Mouse (Mus musculus): ENCODE data around the gene Arpin. TPM values are rescaled to one million over a fixed set of nuclear protein-coding genes. Genes with fewer than 3 reads are reported as not detected.
A peak's percentile ranks its signal among the peaks of the same experiment; 100 is the strongest.

Arpin gene
- 16.5 and 16.8 TPM in 2 replicates for polyA plus RNA-seq (2015; fragmentation: Nextera tagmentation; extraction: Ambion mirVana)

DNA sequence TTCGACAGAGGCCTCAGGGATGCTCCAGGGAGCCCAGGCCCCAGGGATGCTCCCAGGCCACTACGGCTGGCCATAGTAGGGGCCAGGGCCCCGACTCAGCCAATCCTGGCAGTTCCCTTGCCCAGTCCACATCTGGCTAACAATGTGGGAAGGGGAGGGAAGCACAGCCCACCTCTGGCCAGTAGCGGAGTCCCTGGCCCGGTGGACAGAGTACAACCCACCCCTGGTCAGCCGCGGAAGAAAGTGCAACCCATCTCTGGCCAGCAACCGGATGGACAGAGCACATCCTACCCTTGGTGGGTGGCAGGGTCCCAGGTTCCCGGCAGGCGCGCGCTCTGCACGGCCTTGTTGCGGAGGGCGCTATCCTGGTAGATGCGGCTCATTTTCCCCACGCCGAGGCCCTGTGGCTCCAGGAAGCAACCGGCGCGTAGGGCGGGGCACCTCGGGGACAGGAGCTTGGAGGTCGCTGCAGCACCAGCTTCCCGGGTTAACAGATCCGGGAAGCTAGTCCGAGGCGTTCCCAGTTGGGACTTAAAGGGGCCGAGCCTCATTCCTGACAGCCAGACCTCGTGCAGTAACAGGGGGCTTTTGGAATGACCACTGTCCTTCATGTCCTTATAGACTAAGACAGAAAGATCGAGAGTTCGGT, at the start of gene Arpin:
Gene Arpin (minus strand): TSS at position 498 of the 649 bp plus-strand sequence.
- Histone ChIP-seq H3K4me3 (peak within 1 kb of the TSS; percentile 51), H3K27ac (peak within 1 kb of the TSS; percentile 35; the same call in 1 of the 2 replicates), H3K4me2 (peak within 1 kb of the TSS; percentile 74), H3K9me3 (replicated peaks) (no peaks in the 10 kb centered on the region), H3K36me3 (ENCODE audit: poor library complexity, severe bottlenecking) (no peaks in the 10 kb centered on the region), H3K27me3 (no peaks in the 10 kb centered on the region), H3K9ac (peak within 1 kb of the TSS; percentile 77), H3K4me1 (peaks cover 18% of the 10 kb centered on the region)
- ATAC-seq = peak; percentile 62
- under 1% methylated on average over 32 of the region's 32 CpGs for WGBS

GRCm38 (mm10) chr7:79975316-79975715, 40.2 kb upstream of the Arpin start:
- Histone ChIP-seq H3K4me3 (no peak overlapping the region), H3K4me2 (no peak overlapping the region), H3K9ac (no peak overlapping the region), H3K27ac (no peak overlapping the region), H3K27me3 (no peaks in the 10 kb centered on the region), H3K36me3 (ENCODE audit: poor library complexity, severe bottlenecking) (no peaks in the 10 kb centered on the region), H3K9me3 (replicated peaks) (no peaks in the 10 kb centered on the region), H3K4me1 (no peaks in the 10 kb centered on the region)
- ATAC-seq = no peak
- WGBS = 93% methylated on average over 2 of the region's 2 CpGs

DNA sequence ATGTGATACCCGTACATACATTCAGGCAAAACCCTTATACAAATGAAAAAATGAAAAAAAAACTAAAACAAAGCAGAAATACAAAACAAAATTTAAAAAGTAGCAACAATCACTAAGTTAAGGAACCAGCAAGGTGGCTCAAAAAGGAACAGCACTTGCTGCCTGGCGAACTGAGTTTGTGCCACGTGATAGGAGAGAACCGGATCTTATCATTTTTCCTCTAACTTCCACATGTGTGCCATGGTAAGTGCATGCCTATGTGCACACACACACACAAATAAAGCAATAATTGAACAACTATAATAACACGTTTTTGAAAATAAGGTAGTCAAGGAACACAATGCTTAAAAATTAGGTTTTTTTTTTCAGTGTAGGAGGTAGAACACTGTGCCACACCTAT, 37.0 kb upstream of the Arpin start:
- H3K4me2 ChIP-seq = no peak overlapping the region
- H3K27me3 ChIP-seq = no peaks in the 10 kb centered on the region
- H3K36me3 ChIP-seq (ENCODE audit: poor library complexity, severe bottlenecking) = no peaks in the 10 kb centered on the region
- no peaks in the 10 kb centered on the region for H3K4me1 ChIP-seq
- no peak for ATAC-seq
- no peak overlapping the region for H3K9ac ChIP-seq
- no peak overlapping the region for H3K4me3 ChIP-seq
- H3K27ac ChIP-seq = no peak overlapping the region
- WGBS = 89% methylated on average over 5 of the region's 5 CpGs
- no peaks in the 10 kb centered on the region for H3K9me3 ChIP-seq (replicated peaks)

GRCm38 (mm10) chr7:79970336-79970735, 35.2 kb upstream of the Arpin start:
- Histone ChIP-seq H3K4me3 (no peak overlapping the region), H3K9ac (no peak overlapping the region), H3K27me3 (no peaks in the 10 kb centered on the region), H3K9me3 (replicated peaks) (no peaks in the 10 kb centered on the region), H3K36me3 (ENCODE audit: poor library complexity, severe bottlenecking) (no peaks in the 10 kb centered on the region), H3K27ac (no peak overlapping the region), H3K4me1 (no peaks in the 10 kb centered on the region), H3K4me2 (no peak overlapping the region)
- WGBS = 64% methylated on average over 1 of the region's 1 CpGs
- ATAC-seq = no peak

DNA sequence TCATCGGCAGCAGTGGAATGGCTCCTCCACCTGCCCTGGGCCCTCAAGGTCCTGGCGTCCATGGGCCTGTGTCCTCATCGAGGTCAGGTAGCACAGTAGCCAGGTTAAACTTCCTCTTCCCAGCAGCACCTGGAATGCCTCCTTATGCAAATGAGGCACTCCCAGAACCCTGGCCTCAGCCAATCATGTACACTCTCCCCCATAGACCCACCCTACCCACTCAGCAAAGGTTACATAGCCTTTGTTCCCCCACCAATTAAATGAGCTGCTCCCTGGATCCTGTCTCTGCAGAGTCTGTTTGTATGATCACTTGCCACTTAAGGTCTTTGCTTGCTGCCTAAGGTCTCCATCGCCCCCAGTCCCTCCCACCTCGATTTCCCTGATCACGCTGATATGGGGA, 33.2 kb upstream of the Arpin start:
- Histone ChIP-seq H3K4me2 (no peak overlapping the region), H3K4me3 (no peak overlapping the region), H3K4me1 (no peaks in the 10 kb centered on the region), H3K27me3 (no peaks in the 10 kb centered on the region), H3K9me3 (replicated peaks) (no peaks in the 10 kb centered on the region), H3K9ac (no peak overlapping the region), H3K36me3 (ENCODE audit: poor library complexity, severe bottlenecking) (no peaks in the 10 kb centered on the region), H3K27ac (no peak overlapping the region)
- 84% methylated on average over 6 of the region's 6 CpGs for WGBS
- no peak for ATAC-seq

DNA sequence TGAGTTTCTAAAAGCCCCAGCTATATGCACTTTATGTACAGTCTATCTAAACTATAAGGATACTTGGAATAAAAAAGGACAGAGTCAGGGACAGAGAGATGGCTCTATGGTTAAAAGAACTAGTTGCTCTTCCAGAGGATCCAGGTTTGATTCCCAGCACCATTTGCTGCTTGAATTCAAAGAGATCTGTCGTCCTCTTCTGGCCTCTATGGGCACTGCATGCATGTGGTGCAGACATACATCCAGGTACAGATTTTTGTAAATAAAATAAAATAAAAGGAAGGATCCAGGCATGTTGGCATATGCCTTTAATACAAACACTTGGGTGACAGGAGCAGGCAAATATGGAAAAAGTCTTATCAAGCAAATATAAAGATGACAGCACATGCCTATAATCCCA, 26.4 kb upstream of the Arpin start:
- no peak overlapping the region for H3K4me2 ChIP-seq
- no peak overlapping the region for H3K9ac ChIP-seq
- H3K27ac ChIP-seq = no peak overlapping the region
- H3K36me3 ChIP-seq (ENCODE audit: poor library complexity, severe bottlenecking) = no peaks in the 10 kb centered on the region
- no peaks in the 10 kb centered on the region for H3K4me1 ChIP-seq
- H3K4me3 ChIP-seq = no peak overlapping the region
- no peaks in the 10 kb centered on the region for H3K27me3 ChIP-seq
- ATAC-seq = no peak
- H3K9me3 ChIP-seq (replicated peaks) = no peaks in the 10 kb centered on the region
- WGBS = 56% methylated on average over 1 of the region's 1 CpGs

DNA sequence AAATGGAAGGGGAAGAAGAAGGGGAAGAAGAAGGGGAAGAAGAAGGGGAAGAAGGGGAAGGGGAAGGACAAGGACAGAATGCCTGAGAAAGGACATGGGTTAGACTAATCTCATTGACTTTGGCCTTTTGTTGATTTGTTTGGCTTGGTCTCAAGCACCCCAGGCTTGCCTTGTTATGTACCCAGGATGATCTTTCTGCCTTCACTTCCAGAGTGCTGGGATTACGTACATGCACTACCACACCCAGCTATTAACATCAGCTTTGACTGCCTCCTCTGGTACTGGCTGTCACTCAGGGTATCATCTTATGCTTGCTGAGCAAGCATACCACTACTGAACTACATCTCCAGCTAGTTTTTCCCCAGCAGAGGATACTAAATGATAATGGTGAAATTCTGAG, 21.0 kb upstream of the Arpin start:
- no peaks in the 10 kb centered on the region for H3K27me3 ChIP-seq
- H3K4me3 ChIP-seq = no peak overlapping the region
- WGBS = 82% methylated on average over 1 of the region's 1 CpGs
- no peak overlapping the region for H3K27ac ChIP-seq
- H3K9ac ChIP-seq = no peak overlapping the region
- H3K9me3 ChIP-seq (replicated peaks) = no peaks in the 10 kb centered on the region
- no peaks in the 10 kb centered on the region for H3K4me1 ChIP-seq
- no peaks in the 10 kb centered on the region for H3K36me3 ChIP-seq (ENCODE audit: poor library complexity, severe bottlenecking)
- ATAC-seq = no peak
- H3K4me2 ChIP-seq = no peak overlapping the region

DNA sequence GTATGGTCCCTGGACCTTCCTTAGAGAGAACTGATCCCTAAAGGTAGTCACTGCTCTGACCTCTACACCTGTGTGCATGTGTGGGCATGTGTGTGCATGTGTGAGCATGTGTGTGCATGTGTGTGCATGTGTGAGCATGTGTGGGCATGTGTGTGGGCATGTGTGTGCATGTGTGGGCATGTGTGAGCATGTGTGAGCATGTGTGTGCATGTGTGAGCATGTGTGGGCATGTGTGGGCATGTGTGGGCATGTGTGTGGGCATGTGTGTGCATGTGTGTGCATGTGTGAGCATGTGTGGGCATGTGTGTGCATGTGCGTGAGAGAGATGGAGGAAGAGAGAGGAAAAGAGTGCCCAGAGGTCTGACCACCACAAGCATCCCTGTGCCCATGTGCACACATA, 19.7 kb upstream of the Arpin start:
- Histone ChIP-seq H3K9me3 (replicated peaks) (no peaks in the 10 kb centered on the region), H3K4me3 (no peak overlapping the region), H3K9ac (no peak overlapping the region), H3K4me2 (no peak overlapping the region), H3K4me1 (no peaks in the 10 kb centered on the region), H3K27ac (no peak overlapping the region), H3K27me3 (no peaks in the 10 kb centered on the region), H3K36me3 (ENCODE audit: poor library complexity, severe bottlenecking) (no peaks in the 10 kb centered on the region)
- no peak for ATAC-seq
- WGBS = 95% methylated on average over 1 of the region's 1 CpGs

DNA sequence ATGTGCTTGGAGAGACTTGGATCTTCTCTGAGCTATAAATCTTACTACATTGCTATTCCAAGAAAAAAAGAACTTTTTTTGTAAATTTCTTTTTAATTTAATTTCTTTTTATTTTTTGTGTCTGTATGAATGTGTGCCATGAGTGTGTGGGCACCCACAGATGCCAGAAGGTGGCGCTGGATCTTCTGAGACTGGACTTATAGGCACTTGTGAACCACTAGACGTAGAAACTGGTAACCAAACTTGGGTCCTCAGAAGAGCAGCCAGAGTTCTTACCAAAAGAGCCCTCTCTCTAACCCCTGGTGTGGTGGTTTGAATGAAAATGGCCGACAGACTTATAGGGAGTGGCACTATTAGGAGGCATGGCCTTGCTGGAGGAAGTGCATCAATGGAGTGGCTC, 15.9 kb upstream of the Arpin start:
- WGBS = 70% methylated on average over 3 of the region's 3 CpGs
- no peak for ATAC-seq
- Histone ChIP-seq H3K9me3 (replicated peaks) (no peaks in the 10 kb centered on the region), H3K36me3 (ENCODE audit: poor library complexity, severe bottlenecking) (no peaks in the 10 kb centered on the region), H3K9ac (no peak overlapping the region), H3K27ac (no peak overlapping the region), H3K4me1 (no peaks in the 10 kb centered on the region), H3K4me3 (no peak overlapping the region), H3K4me2 (no peak overlapping the region), H3K27me3 (no peaks in the 10 kb centered on the region)

GRCm38 (mm10) chr7:79950236-79950635, 15.1 kb upstream of the Arpin start:
- WGBS = 91% methylated on average over 6 of the region's 6 CpGs
- Histone ChIP-seq H3K27me3 (no peaks in the 10 kb centered on the region), H3K9ac (no peak overlapping the region), H3K4me1 (no peaks in the 10 kb centered on the region), H3K4me3 (no peak overlapping the region), H3K27ac (no peak overlapping the region), H3K9me3 (replicated peaks) (no peaks in the 10 kb centered on the region), H3K4me2 (no peak overlapping the region), H3K36me3 (ENCODE audit: poor library complexity, severe bottlenecking) (no peaks in the 10 kb centered on the region)
- ATAC-seq = no peak

- 11% methylated on average over 19 of the region's 19 CpGs for WGBS
- peak overlapping the region; percentile 77 for H3K9ac ChIP-seq
- peaks cover 18% of the 10 kb centered on the region for H3K4me1 ChIP-seq
- H3K36me3 ChIP-seq (ENCODE audit: poor library complexity, severe bottlenecking) = no peaks in the 10 kb centered on the region
- H3K9me3 ChIP-seq (replicated peaks) = no peaks in the 10 kb centered on the region
- no peaks in the 10 kb centered on the region for H3K27me3 ChIP-seq
- no peak; the same call in 1 of the 2 replicates for ATAC-seq
- peak overlapping the region; percentile 74 for H3K4me2 ChIP-seq
- H3K27ac ChIP-seq = no peak overlapping the region
- H3K4me3 ChIP-seq = peak overlapping the region; percentile 51
Measured at GRCm38 (mm10) chr7:79935511-79936205, 499 bp upstream of the Arpin start.

GRCm38 (mm10) chr7:79934461-79934860, 698 bp downstream of the Arpin start:
- Histone ChIP-seq H3K27ac (no peak overlapping the region), H3K4me1 (peaks cover 18% of the 10 kb centered on the region), H3K4me2 (peak overlapping the region; percentile 74), H3K9ac (peak overlapping the region; percentile 77), H3K36me3 (ENCODE audit: poor library complexity, severe bottlenecking) (0 out of 2 replicates have a peak, but pooled peaks cover under 1% of the 10 kb centered on the region), H3K4me3 (peak overlapping the region; percentile 51), H3K27me3 (no peaks in the 10 kb centered on the region), H3K9me3 (replicated peaks) (no peaks in the 10 kb centered on the region)
- peak; percentile 21; the same call in 1 of the 2 replicates for ATAC-seq
- 48% methylated on average over 5 of the region's 5 CpGs for WGBS
